Mouse (Mus musculus) neural tube, embryonic 14.5 days (tissue): ENCODE results near the gene Arhgap9. TPM values are rescaled to one million over a fixed set of nuclear protein-coding genes. Genes with fewer than 3 reads are reported as not detected.
"Not testable (repeated sequence)": the region's sequence is repeated elsewhere in the genome, so short reads cannot be mapped to it uniquely, and the experiment has no call there.

Experiments
- ATAC-seq: fragments of 200-750 bp; cut with Nextera tagmentation; 2 replicates; pipeline ENCODE4 v1.8.0; 2017; ENCODE audit warnings: low read depth, mild to moderate bottlenecking, moderate TSS enrichment, moderate library complexity
- H3K27ac ChIP-seq: fragments of 300-500 bp; sonication (generic); 2 replicates; pipeline ENCODE4 v1.5.1; 2014; ENCODE audit warnings: low read depth, mild to moderate bottlenecking, control low read depth, low read length, moderate library complexity, mixed read lengths
- H3K27me3 ChIP-seq: fragments of 300-500 bp; sonication (generic); 2 replicates; pipeline ENCODE4 v1.6.1; 2014; ENCODE audit warnings: low read length; ENCODE audit not compliant: control insufficient read depth, insufficient read depth
- H3K36me3 ChIP-seq: fragments of 300-500 bp; sonication (generic); 2 replicates; pipeline ENCODE4 v1.6.1; 2014; ENCODE audit warnings: low read length, mixed read lengths; ENCODE audit not compliant: control insufficient read depth, insufficient read depth
- H3K4me1 ChIP-seq: fragments of 300-500 bp; sonication (generic); 2 replicates; pipeline ENCODE4 v1.6.1; 2014; ENCODE audit warnings: low read length; ENCODE audit not compliant: control insufficient read depth, insufficient read depth
- H3K4me2 ChIP-seq: fragments of 300-500 bp; sonication (generic); 2 replicates; pipeline ENCODE4 v1.6.1; 2014; ENCODE audit warnings: mild to moderate bottlenecking, low read depth, low read length, control low read depth
- H3K4me3 ChIP-seq: fragments of 300-500 bp; sonication (generic); 2 replicates; pipeline ENCODE4 v1.5.1; 2014; ENCODE audit warnings: low read depth, low read length, control low read depth, mixed read lengths
- H3K9ac ChIP-seq: fragments of 300-500 bp; sonication (generic); replicated peaks from 2 replicates; pipeline ENCODE4 v1.6.1; 2014; ENCODE audit warnings: low read depth, mild to moderate bottlenecking, control low read depth, low read length, mixed read lengths
- H3K9me3 ChIP-seq: fragments of 300-500 bp; sonication (generic); 2 replicates; pipeline ENCODE4 v1.6.1; 2016; ENCODE audit warnings: low read length; ENCODE audit not compliant: control insufficient read depth
- WGBS: fragments of 180-500 bp; shearing (Covaris S2); extraction: QIAGEN DNeasy Blood & Tissue Kit; methylation state at CpG from one replicate; pipeline ENCODE4 v1.1.7; 2014; 5-methylcytosine and 5-hydroxymethylcytosine counted together
- polyA plus RNA-seq: library from polyadenylated mRNA; unstranded; fragments of >200 nt; fragmentation: Nextera tagmentation; extraction: Ambion mirVana; gene quantifications from 2 replicates; pipeline ENCODE4 v1.2.1, GENCODE M21; 2014

Gene Arhgap9
- polyA plus RNA-seq, 1 experiment from 2014 or later = 0.42 TPM

- Histone ChIP-seq H3K27ac (no peak overlapping the region), H3K4me1 (peaks cover under 1% of the 10 kb centered on the region; the same call in 1 of the 2 replicates), H3K4me2 (no peak overlapping the region), H3K36me3 (peaks cover 68% of the 10 kb centered on the region), H3K9ac (no peak overlapping the region), H3K9me3 (no peaks in the 10 kb centered on the region), H3K27me3 (no peaks in the 10 kb centered on the region), H3K4me3 (no peak overlapping the region)
- no peak for ATAC-seq
- 94% methylated on average over 15 of the region's 16 CpGs for WGBS
Observed at GRCm38 (mm10) chr10:127297015-127297871, 24.5 kb upstream of the Arhgap9 start.

GRCm38 (mm10) chr10:127300361-127300760, 21.4 kb upstream of the Arhgap9 start:
- ATAC-seq = no peak
- H3K27ac ChIP-seq = no peak overlapping the region
- no peaks in the 10 kb centered on the region for H3K4me1 ChIP-seq
- H3K4me3 ChIP-seq = no peak overlapping the region
- H3K36me3 ChIP-seq = peaks cover 87% of the 10 kb centered on the region
- no peak overlapping the region for H3K9ac ChIP-seq
- WGBS = 92% methylated on average over 6 of the region's 6 CpGs
- H3K9me3 ChIP-seq = no peaks in the 10 kb centered on the region
- H3K4me2 ChIP-seq = no peak overlapping the region
- no peaks in the 10 kb centered on the region for H3K27me3 ChIP-seq

- Histone ChIP-seq H3K9ac (no peak overlapping the region), H3K36me3 (peaks cover 79% of the 10 kb centered on the region), H3K27ac (no peak overlapping the region), H3K4me2 (no peak overlapping the region), H3K27me3 (no peaks in the 10 kb centered on the region), H3K9me3 (no peaks in the 10 kb centered on the region), H3K4me3 (no peak overlapping the region), H3K4me1 (no peaks in the 10 kb centered on the region)
- 93% methylated on average over 11 of the region's 11 CpGs for WGBS
- no peak for ATAC-seq
Observed at GRCm38 (mm10) chr10:127303136-127303535, 18.6 kb upstream of the Arhgap9 start.

GRCm38 (mm10) chr10:127309167-127309566, 12.6 kb upstream of the Arhgap9 start:
- not testable (repeated sequence) for H3K9me3 ChIP-seq, H3K27ac ChIP-seq, H3K27me3 ChIP-seq, H3K9ac ChIP-seq, ATAC-seq, H3K4me1 ChIP-seq, H3K4me3 ChIP-seq, H3K4me2 ChIP-seq
- 93% methylated on average over 3 of the region's 3 CpGs for WGBS
- peaks cover 33% of the 10 kb centered on the region for H3K36me3 ChIP-seq

- H3K27ac ChIP-seq = peak overlapping the region; percentile 49
- H3K4me1 ChIP-seq = peaks cover 8% of the 10 kb centered on the region
- H3K9ac ChIP-seq = peak overlapping the region; percentile 76
- H3K36me3 ChIP-seq = peaks cover 19% of the 10 kb centered on the region
- peak overlapping the region; percentile 84 for H3K4me2 ChIP-seq
- H3K27me3 ChIP-seq = no peaks in the 10 kb centered on the region
- whole genome bisulfite sequencing = 40% methylated on average over 23 of the region's 23 CpGs
- peak overlapping the region; percentile 64 for H3K4me3 ChIP-seq
- H3K9me3 ChIP-seq = no peaks in the 10 kb centered on the region
- peak; percentile 25; the same call in 1 of the 2 replicates for ATAC-seq
Observed at GRCm38 (mm10) chr10:127310523-127311475, 11.0 kb upstream of the Arhgap9 start.

- Histone ChIP-seq H3K4me1 (peaks cover 8% of the 10 kb centered on the region), H3K36me3 (peaks cover 15% of the 10 kb centered on the region), H3K9ac (peak within 1 kb of the TSS; percentile 76), H3K27ac (peak within 1 kb of the TSS; percentile 49), H3K4me3 (peak within 1 kb of the TSS; percentile 64), H3K4me2 (peak within 1 kb of the TSS; percentile 84), H3K27me3 (no peaks in the 10 kb centered on the region), H3K9me3 (no peaks in the 10 kb centered on the region)
- under 1% methylated on average over 65 of the region's 65 CpGs for WGBS
- peak; percentile 97 for ATAC-seq
Observed at GRCm38 (mm10) chr10:127311476-127312355, 10.0 kb upstream of the Arhgap9 start, which contains the start of gene Mars. Mars (minus strand) TSS chr10:127311786.

GRCm38 (mm10) chr10:127312356-127312676, 9.4 kb upstream of the Arhgap9 start:
- no peaks in the 10 kb centered on the region for H3K9me3 ChIP-seq
- peak overlapping the region; percentile 64 for H3K4me3 ChIP-seq
- peaks cover 8% of the 10 kb centered on the region for H3K4me1 ChIP-seq
- peak overlapping the region; percentile 84 for H3K4me2 ChIP-seq
- H3K27ac ChIP-seq = peak overlapping the region; percentile 49; the same call in 1 of the 2 replicates
- H3K9ac ChIP-seq = peak overlapping the region; percentile 44; the same call in 1 of the 2 replicates
- 1% methylated on average over 4 of the region's 4 CpGs for WGBS
- H3K36me3 ChIP-seq = peaks cover 12% of the 10 kb centered on the region
- H3K27me3 ChIP-seq = no peaks in the 10 kb centered on the region
- ATAC-seq = peak; percentile 44

- Histone ChIP-seq H3K4me3 (no peak overlapping the region), H3K9me3 (no peaks in the 10 kb centered on the region), H3K27me3 (no peaks in the 10 kb centered on the region), H3K9ac (no peak overlapping the region), H3K4me1 (peaks cover 8% of the 10 kb centered on the region), H3K36me3 (peaks cover 9% of the 10 kb centered on the region), H3K27ac (no peak overlapping the region), H3K4me2 (no peak overlapping the region)
- no peak for ATAC-seq
- WGBS = 78% methylated on average over 4 of the region's 4 CpGs
Observed at GRCm38 (mm10) chr10:127312858-127313257, 8.9 kb upstream of the Arhgap9 start.
